In the genomic region with DNA sequence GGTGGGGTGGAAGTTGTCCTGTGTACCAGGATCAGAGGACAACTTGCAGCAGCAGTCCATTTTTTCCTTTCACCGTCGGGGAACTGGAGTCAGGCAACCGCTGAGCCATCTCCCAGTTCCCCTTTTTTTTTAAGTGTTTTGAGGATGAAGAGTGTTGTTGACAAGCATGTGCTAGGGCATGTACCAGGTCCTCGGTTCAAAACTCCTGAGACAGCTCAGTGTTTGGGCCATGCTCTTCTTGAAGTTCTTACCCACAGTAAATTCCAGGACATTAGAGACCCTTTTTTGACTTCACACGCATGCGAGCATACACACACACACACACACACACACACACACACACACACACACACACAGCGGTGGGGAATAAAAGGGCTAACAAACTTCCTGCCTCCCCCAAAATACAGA, we compare ENCODE assay signal across 12 mouse cellular contexts. TPM values are rescaled to one million over a fixed set of nuclear protein-coding genes. Genes with fewer than 3 reads are reported as not detected.
DNase-seq lines count a peak whose midpoint lies in the region; ATAC-seq and TF ChIP-seq lines count a peak whose summit lies in the region.
"Had no signal": no experiment of that assay in that cellular context is flagged by ENCODE, and none has a peak within 500 bp of the region (broad histone marks: within the 10 kb centered on the region; RNA-seq: fewer than 3 reads in every experiment).

No protein-coding gene starts in this region.

- in situ Hi-C loops in CH12.LX (cut with MboI; ENCODE audit: low pct_ligation_motif_present, low pct_unique_long_range_greater_than_20kb, low sequenced_read_pairs), result no loop called here

- H3K79me2 ChIP-seq in CH12.LX (replicated peaks; ENCODE audit: control insufficient read depth, extremely low read depth, insufficient read depth, poor library complexity, severe bottlenecking), result peaks cover 4% of the 10 kb centered on the region; the same call in 1 of the 2 replicates

- H3K4me3 ChIP-seq in kidney, adult 2 months (ENCODE audit: insufficient read depth, low read depth, low read length), result no peak overlapping the region
- H3K4me3 ChIP-seq in CH12.LX (replicated peaks in 1 of 3; ENCODE audit: low read depth in 2 of 3, low read length in 2 of 3, poor library complexity in 1 of 3), result no peak overlapping the region
- no peak overlapping the region for H3K4me3 ChIP-seq in small intestine, adult 2 months (ENCODE audit: low read depth, low read length)
- no peak overlapping the region for H3K4me3 ChIP-seq in neural tube, embryonic 15.5 days (replicated peaks)
- H3K4me3 ChIP-seq: lung, embryonic 15.5 days had no signal

- peak overlapping the region; percentile 56 for H3K4me2 ChIP-seq in CH12.LX (ENCODE audit: insufficient read depth, low read depth, poor library complexity, severe bottlenecking)
- no peak overlapping the region for H3K4me2 ChIP-seq in neural tube, embryonic 15.5 days
- H3K4me2 ChIP-seq: lung, embryonic 15.5 days had no signal

- H3K4me1 ChIP-seq in kidney, adult 2 months (ENCODE audit: control insufficient read depth, insufficient read depth, low read length), result no peaks in the 10 kb centered on the region
- peaks cover 46 to 76% of the 10 kb centered on the region in 2 experiments for H3K4me1 ChIP-seq in CH12.LX (ENCODE audit: control insufficient read depth in 1 of 2, insufficient read depth in 2 of 2)
- H3K4me1 ChIP-seq in small intestine, adult 2 months (ENCODE audit: control insufficient read depth, insufficient read depth, insufficient read length, low read length), result peaks cover 30% of the 10 kb centered on the region
- H3K4me1 ChIP-seq in neural tube, embryonic 15.5 days, result peaks cover 10% of the 10 kb centered on the region

- no peaks in the 10 kb centered on the region for H3K36me3 ChIP-seq in kidney, adult 2 months (ENCODE audit: control insufficient read depth, insufficient read depth, low read length)
- peaks cover 16 to 30% of the 10 kb centered on the region in 2 experiments for H3K36me3 ChIP-seq in CH12.LX (replicated peaks in 1 of 2; ENCODE audit: control insufficient read depth in 1 of 2, insufficient read depth in 1 of 2, low read length in 1 of 2)
- H3K36me3 ChIP-seq in small intestine, adult 2 months (ENCODE audit: control insufficient read depth, insufficient read depth, low read length), result peaks cover 10% of the 10 kb centered on the region; the same call in 1 of the 2 replicates
- H3K36me3 ChIP-seq in neural tube, embryonic 15.5 days, result peaks cover 26% of the 10 kb centered on the region

- peak overlapping the region; percentile 48; the same call in 1 of the 2 replicates for H3K27ac ChIP-seq in kidney, adult 2 months (ENCODE audit: insufficient read depth, low read depth, low read length)
- peak overlapping the region; percentile 96 for H3K27ac ChIP-seq in CH12.LX (ENCODE audit: insufficient read depth, low read depth)
- peak overlapping the region; percentile 62 for H3K27ac ChIP-seq in small intestine, adult 2 months (ENCODE audit: insufficient read depth, low read depth, low read length)
- H3K27ac ChIP-seq in neural tube, embryonic 15.5 days (replicated peaks), result no peak overlapping the region
- H3K27ac ChIP-seq: hindbrain, postnatal 0 days had no signal

- TF ChIP-seq POLR2A in kidney, adult 2 months (IDR thresholded peaks at IDR 0.05; ENCODE audit: low read depth, low read length), result no peak
- 0 out of 2 replicates have a peak, but pooled peaks have one; percentile 6 for TF ChIP-seq POLR2A in CH12.LX (IDR thresholded peaks at IDR 0.05; ENCODE audit: low read depth, low read length)
- no peak for TF ChIP-seq POLR2A in small intestine, adult 2 months (IDR thresholded peaks at IDR 0.05; ENCODE audit: low read depth, low read length)

- dilution Hi-C loops in CH12.LX (cut with MboI; ENCODE audit: extremely low pct_ligation_motif_present, extremely low pct_unique_long_range_greater_than_20kb, low sequenced_read_pairs), result no loop called here

- H3K9me3 ChIP-seq in CH12.LX (replicated peaks; ENCODE audit: low read length), result no peaks in the 10 kb centered on the region
- no peaks in the 10 kb centered on the region for H3K9me3 ChIP-seq in neural tube, embryonic 15.5 days (replicated peaks)
- H3K9me3 ChIP-seq: lung, embryonic 15.5 days had no signal

- TF ChIP-seq RAD21 in CH12.LX (IDR thresholded peaks at IDR 0.05; ENCODE audit: low read depth, low read length), result no peak

- WGBS in kidney, adult 2 months, result 40% methylated on average over 7 of the region's 7 CpGs
- WGBS in small intestine, adult 2 months, result 40% methylated on average over 7 of the region's 7 CpGs
- WGBS in neural tube, embryonic 15.5 days, result 53% methylated on average over 7 of the region's 7 CpGs

- no peak for TF ChIP-seq CTCF in kidney, adult 2 months (conservative IDR thresholded peaks at IDR 0.05; ENCODE audit: insufficient read depth, insufficient read length, low read depth, low read length)
- TF ChIP-seq CTCF in CH12.LX (conservative IDR thresholded peaks at IDR 0.05 in 1 of 2, IDR thresholded peaks at IDR 0.05 in 1 of 2; ENCODE audit: low read depth in 2 of 2, low read length in 2 of 2), result no peak
- no peak for TF ChIP-seq CTCF in small intestine, adult 2 months (IDR thresholded peaks at IDR 0.05; ENCODE audit: extremely low read depth, insufficient read length, insufficient replicate concordance, low read depth, low read length)

- no peak for DNase-seq in kidney, adult 2 months
- no peak for DNase-seq in kidney, postnatal 14 days
- DNase-seq in CH12.LX (ENCODE audit: extremely low read depth), result peak; percentile 67
- DNase-seq: cerebellum, postnatal 25 days; retina, postnatal 1 day had no signal

- 0 out of 2 replicates have a peak, but pooled peaks have one; percentile 2 for ATAC-seq in granulocyte monocyte progenitor cell, adult 5-6 weeks (replicated peaks; ENCODE audit: poor library complexity, severe bottlenecking)
- no peak for ATAC-seq in frontal cortex, adult (ENCODE audit: low TSS enrichment)
- no peak for ATAC-seq in neural tube, embryonic 15.5 days (ENCODE audit: low FRiP score)
- ATAC-seq: hindbrain, postnatal 0 days; Patski had no signal

- peak overlapping the region; percentile 70 for H3K9ac ChIP-seq in CH12.LX (ENCODE audit: insufficient read depth, low read depth)
- H3K9ac ChIP-seq in neural tube, embryonic 15.5 days (replicated peaks), result no peak overlapping the region
- H3K9ac ChIP-seq: lung, embryonic 15.5 days had no signal

- H3K27me3 ChIP-seq in kidney, adult 2 months (replicated peaks; ENCODE audit: control insufficient read depth, insufficient read depth, low read length), result no peaks in the 10 kb centered on the region
- H3K27me3 ChIP-seq in CH12.LX (replicated peaks), result no peaks in the 10 kb centered on the region
- H3K27me3 ChIP-seq in small intestine, adult 2 months (ENCODE audit: control insufficient read depth, insufficient read depth, low read length), result no peaks in the 10 kb centered on the region
- H3K27me3 ChIP-seq in neural tube, embryonic 15.5 days (replicated peaks), result no peaks in the 10 kb centered on the region
- H3K27me3 ChIP-seq: lung, embryonic 15.5 days; Patski had no signal

- TF ChIP-seq EP300 in CH12.LX (IDR thresholded peaks at IDR 0.05; ENCODE audit: low read length), result peak; percentile 83

TF ChIP-seq in CH12.LX, 34 proteins besides CTCF, POLR2A, EP300 and RAD21 (continues in another document):
- TF ChIP-seq SIN3A (IDR thresholded peaks at IDR 0.05; ENCODE audit: low read length) (no peak; the same call in 1 of the 2 replicates), MAFK (IDR thresholded peaks at IDR 0.05; ENCODE audit: insufficient replicate concordance, low read length) (0 out of 2 replicates have a peak, but pooled peaks have one; percentile 10), IRF4 (IDR thresholded peaks at IDR 0.05; ENCODE audit: low read depth, low read length) (peak; percentile 96), USF2 (conservative IDR thresholded peaks at IDR 0.05; ENCODE audit: low read depth, low read length) (no peak), NRF1 (IDR thresholded peaks at IDR 0.05; ENCODE audit: low read depth, low read length) (no peak), PAX5 (IDR thresholded peaks at IDR 0.05; ENCODE audit: low read length) (no peak), E2F4 (IDR thresholded peaks at IDR 0.05; ENCODE audit: insufficient replicate concordance, low read depth, low read length) (no peak), NELFE (IDR thresholded peaks at IDR 0.05; ENCODE audit: low read depth, low read length) (no peak), MYC (IDR thresholded peaks at IDR 0.05; ENCODE audit: low read depth, low read length) (peak; percentile 85), GABPA (IDR thresholded peaks at IDR 0.05; ENCODE audit: insufficient replicate concordance, low read depth, low read length) (no peak), HCFC1 (IDR thresholded peaks at IDR 0.05; ENCODE audit: low read depth, low read length) (no peak)

RNA-seq across cellular contexts. Expression of gene Ncf1, which starts 3.8 kb away (rescaled TPM):
- 2.6 and 6.7 TPM in 2 replicates for polyA plus RNA-seq in kidney, adult 2 months (2012; rRNA removed)
- 225 and 342 TPM in 2 replicates for total RNA-seq in CH12.LX (2012; rRNA removed)
- total RNA-seq in CH12.LX (2014; rRNA removed), result 263 and 287 TPM in 2 replicates
- 299 and 302 TPM in 2 replicates for polyA plus RNA-seq in CH12.LX (2012; ENCODE audit: insufficient read length, low read depth)
- total RNA-seq in granulocyte monocyte progenitor cell, adult 5-6 weeks (2014; fragmentation: Nextera tagmentation), result 163 and 170 TPM in 2 replicates
- total RNA-seq in granulocyte monocyte progenitor cell, adult 5-6 weeks (2017), result 165 and 177 TPM in 2 replicates
- polyA plus RNA-seq in small intestine, adult 2 months (2012; rRNA removed), result 14.3 and 18.9 TPM in 2 replicates
- polyA plus RNA-seq in neural tube, embryonic 15.5 days (2015; fragmentation: Nextera tagmentation; extraction: Ambion mirVana), result 2.5 and 5.1 TPM in 2 replicates

RNA-seq across cellular contexts. Expression of gene Gtf2ird2, which starts 49.4 kb away (rescaled TPM):
- polyA plus RNA-seq in kidney, adult 2 months (2012; rRNA removed), result 5.6 and 5.7 TPM in 2 replicates
- total RNA-seq in CH12.LX (2012; rRNA removed) (4.4 and 4.7 TPM in 2 replicates), CH12.LX (2014; rRNA removed) (1.9 and 3.0 TPM in 2 replicates)
- polyA plus RNA-seq in CH12.LX (2012; ENCODE audit: insufficient read length, low read depth), result 6.8 and 9.7 TPM in 2 replicates
- total RNA-seq in granulocyte monocyte progenitor cell, adult 5-6 weeks (2014; fragmentation: Nextera tagmentation), result 1.3 and 15.1 TPM in 2 replicates
- total RNA-seq in granulocyte monocyte progenitor cell, adult 5-6 weeks (2017), result 3.9 and 5.0 TPM in 2 replicates
- 2.6 and 3.5 TPM in 2 replicates for polyA plus RNA-seq in small intestine, adult 2 months (2012; rRNA removed)
- polyA plus RNA-seq in neural tube, embryonic 15.5 days (2015; fragmentation: Nextera tagmentation; extraction: Ambion mirVana), result 12.4 and 14.4 TPM in 2 replicates

RNA-seq across cellular contexts. Expression of gene Rcc1l, which starts 56.7 kb away (rescaled TPM):
- 18.7 and 19.3 TPM in 2 replicates for polyA plus RNA-seq in kidney, adult 2 months (2012; rRNA removed)
- total RNA-seq in CH12.LX (2012; rRNA removed), result 42.3 and 42.7 TPM in 2 replicates
- total RNA-seq in CH12.LX (2014; rRNA removed), result 24.6 and 25.4 TPM in 2 replicates
- polyA plus RNA-seq in CH12.LX (2012; ENCODE audit: insufficient read length, low read depth), result 31.0 and 31.8 TPM in 2 replicates
- total RNA-seq in granulocyte monocyte progenitor cell, adult 5-6 weeks (2014; fragmentation: Nextera tagmentation), result 22.9 and 25.7 TPM in 2 replicates
- total RNA-seq in granulocyte monocyte progenitor cell, adult 5-6 weeks (2017), result 8.7 and 9.7 TPM in 2 replicates
- 6.2 and 10.3 TPM in 2 replicates for polyA plus RNA-seq in small intestine, adult 2 months (2012; rRNA removed)
- 20.3 and 21.6 TPM in 2 replicates for polyA plus RNA-seq in neural tube, embryonic 15.5 days (2015; fragmentation: Nextera tagmentation; extraction: Ambion mirVana)

Comparison
In these comparisons a context has a peak if more than half of its experiments do, and no peak if none do; other contexts are left out.
1. RNA of gene Ncf1, which starts 3.8 kb away (polyA plus RNA-seq): 299 to 302 TPM in CH12.LX; 14.3 to 18.9 TPM in small intestine, adult 2 months, 2.6 to 6.7 TPM in kidney, adult 2 months and 2.5 to 5.1 TPM in neural tube, embryonic 15.5 days; every median in the first group is over 10 times any median in the second.